In genomic region chr12:25617521-25617920, GRCm38 (mm10) we compare ENCODE assay signal across 22 mouse cellular contexts.
DNase-seq lines count a peak whose midpoint lies in the region; ATAC-seq and TF ChIP-seq lines count a peak whose summit lies in the region.
"Had no signal": no experiment of that assay in that cellular context is flagged by ENCODE, and none has a peak within 500 bp of the region (broad histone marks: within the 10 kb centered on the region; RNA-seq: fewer than 3 reads in every experiment).

No protein-coding gene starts in this region.

- no peak overlapping the region for H3K9ac ChIP-seq in embryonic facial prominence, embryonic 11.5 days (replicated peaks; ENCODE audit: low read length)
- H3K9ac ChIP-seq: embryonic facial prominence, embryonic 13.5 days; forebrain, postnatal 0 days; liver, embryonic 15.5 days had no signal

- H3K9me3 ChIP-seq in heart, embryonic 10.5 days = no peaks in the 10 kb centered on the region
- H3K9me3 ChIP-seq in embryonic facial prominence, embryonic 11.5 days (replicated peaks; ENCODE audit: control insufficient read depth, low read length) = no peaks in the 10 kb centered on the region
- H3K9me3 ChIP-seq: embryonic facial prominence, embryonic 13.5 days; liver, embryonic 15.5 days; midbrain, embryonic 10.5 days had no signal

- ATAC-seq in embryonic facial prominence, embryonic 11.5 days (replicated peaks; ENCODE audit: insufficient number of reproducible peaks, low FRiP score, low TSS enrichment, low read depth) = no peak
- ATAC-seq: forebrain, postnatal 0 days; hindbrain, embryonic 16.5 days; intestine, embryonic 16.5 days had no signal

- intact Hi-C loops in gastrocnemius, adult 2 months (cut with DNase I) = no loop called here

- no peaks in the 10 kb centered on the region for H3K36me3 ChIP-seq in heart, embryonic 10.5 days
- H3K36me3 ChIP-seq in embryonic facial prominence, embryonic 11.5 days (replicated peaks; ENCODE audit: control insufficient read depth, insufficient read depth, low read depth, low read length) = no peaks in the 10 kb centered on the region
- H3K36me3 ChIP-seq in thymus, adult 2 months (ENCODE audit: control insufficient read depth, insufficient read depth, low read length) = no peaks in the 10 kb centered on the region
- H3K36me3 ChIP-seq: embryonic facial prominence, embryonic 13.5 days; liver, embryonic 15.5 days; midbrain, embryonic 10.5 days had no signal

- no peak for TF ChIP-seq CTCF in lung, adult 2 months (IDR thresholded peaks at IDR 0.05; ENCODE audit: insufficient read depth, low read length)
- TF ChIP-seq CTCF in thymus, adult 2 months (IDR thresholded peaks at IDR 0.05; ENCODE audit: borderline replicate concordance, control insufficient read depth, extremely low read depth, insufficient read depth, low read length, poor library complexity) = no peak
- no peak for TF ChIP-seq CTCF in gastrocnemius, adult 2 months (IDR thresholded peaks at IDR 0.05)

- H3K4me1 ChIP-seq in heart, embryonic 10.5 days = peaks cover 7% of the 10 kb centered on the region
- 0 out of 2 replicates have a peak, but pooled peaks cover 2% of the 10 kb centered on the region for H3K4me1 ChIP-seq in lung, adult 2 months (ENCODE audit: control insufficient read depth, insufficient read depth, low read length)
- H3K4me1 ChIP-seq in embryonic facial prominence, embryonic 11.5 days (ENCODE audit: control insufficient read depth, insufficient read depth, low read length) = no peaks in the 10 kb centered on the region
- no peaks in the 10 kb centered on the region for H3K4me1 ChIP-seq in thymus, adult 2 months (replicated peaks; ENCODE audit: control insufficient read depth, insufficient read depth, low read length)
- H3K4me1 ChIP-seq: liver, embryonic 15.5 days; midbrain, embryonic 10.5 days had no signal

- peak overlapping the region; percentile 60; the same call in 1 of the 2 replicates for H3K27ac ChIP-seq in heart, embryonic 10.5 days
- no peak overlapping the region for H3K27ac ChIP-seq in embryonic facial prominence, embryonic 11.5 days (replicated peaks; ENCODE audit: low read depth, low read length)
- H3K27ac ChIP-seq in thymus, adult 2 months (ENCODE audit: control insufficient read depth, insufficient read depth, low read length) = no peak overlapping the region
- no peak overlapping the region for H3K27ac ChIP-seq in gastrocnemius, adult 2 months
- H3K27ac ChIP-seq: liver, embryonic 15.5 days; midbrain, embryonic 10.5 days had no signal

- no peak for TF ChIP-seq POLR2A in lung, adult 2 months (IDR thresholded peaks at IDR 0.05; ENCODE audit: borderline replicate concordance, extremely low read depth, low read depth, low read length)
- no peak for TF ChIP-seq POLR2A in thymus, adult 2 months (IDR thresholded peaks at IDR 0.05; ENCODE audit: control insufficient read depth, extremely low read depth, insufficient read depth, low read length, poor library complexity)

- no peak overlapping the region for H3K4me3 ChIP-seq in heart, embryonic 10.5 days
- H3K4me3 ChIP-seq in lung, adult 2 months (replicated peaks; ENCODE audit: extremely low read depth, low read depth, low read length) = no peak overlapping the region
- H3K4me3 ChIP-seq in embryonic facial prominence, embryonic 11.5 days (ENCODE audit: low read depth, low read length) = no peak overlapping the region
- no peak overlapping the region for H3K4me3 ChIP-seq in thymus, adult 2 months (ENCODE audit: control insufficient read depth, insufficient read depth, low read length)
- no peak overlapping the region for H3K4me3 ChIP-seq in gastrocnemius, adult 2 months
- H3K4me3 ChIP-seq: embryonic facial prominence, embryonic 13.5 days; liver, embryonic 15.5 days; midbrain, embryonic 10.5 days had no signal

- no peak for DNase-seq in heart, embryonic 10.5 days (ENCODE audit: low spot score)
- no peak for DNase-seq in heart, adult 9 months (ENCODE audit: low spot score in 2 of 2)
- peak; percentile 16 for DNase-seq in lung, postnatal 10 days
- DNase-seq in lung, adult 2 months = no peak
- DNase-seq in embryonic facial prominence, embryonic 11.5 days (ENCODE audit: low spot score) = peak; percentile 59
- no peak for DNase-seq in right cerebral cortex, postnatal 10 days (ENCODE audit: low spot score in 2 of 2)
- no peak for DNase-seq in thymus, adult 2 months
- no peak for DNase-seq in gastrocnemius, adult 2 months
- DNase-seq: adrenal gland, postnatal 25 days; cerebellum, adult 11 months; cerebellum, postnatal 10 days; forebrain, postnatal 0 days; heart, postnatal 36 days; right cerebral cortex, adult 18-20 months; spleen, adult 18-20 months; thymus, postnatal 4 days had no signal

- no peaks in the 10 kb centered on the region for H3K27me3 ChIP-seq in heart, embryonic 10.5 days (ENCODE audit: insufficient read depth, poor library complexity, severe bottlenecking)
- no peaks in the 10 kb centered on the region for H3K27me3 ChIP-seq in embryonic facial prominence, embryonic 11.5 days (ENCODE audit: control insufficient read depth, insufficient read depth, low read length)
- H3K27me3 ChIP-seq in thymus, adult 2 months (ENCODE audit: control insufficient read depth, insufficient read depth, low read length) = no peaks in the 10 kb centered on the region
- H3K27me3 ChIP-seq: CH12.LX; embryonic facial prominence, embryonic 13.5 days; liver, embryonic 15.5 days had no signal

- no peak overlapping the region for H3K4me2 ChIP-seq in embryonic facial prominence, embryonic 11.5 days (ENCODE audit: low read depth, low read length)
- H3K4me2 ChIP-seq: embryonic facial prominence, embryonic 13.5 days; liver, embryonic 15.5 days had no signal

- WGBS in heart, embryonic 10.5 days = 37% methylated on average over 5 of the region's 5 CpGs
- WGBS in lung, adult 2 months = 32% methylated on average over 5 of the region's 5 CpGs
- 26% methylated on average over 5 of the region's 5 CpGs for WGBS in embryonic facial prominence, embryonic 11.5 days
- 86% methylated on average over 5 of the region's 5 CpGs for WGBS in thymus, adult 2 months

Comparison
In these comparisons a context has a peak if more than half of its experiments do, and no peak if none do; other contexts are left out.
1. DNase-seq: peak in lung, postnatal 10 days (single experiment) and embryonic facial prominence, embryonic 11.5 days (single experiment); none in heart, embryonic 10.5 days (single experiment), heart, adult 9 months (0 of 2), lung, adult 2 months (single experiment), right cerebral cortex, postnatal 10 days (0 of 2), thymus, adult 2 months (single experiment) and gastrocnemius, adult 2 months (single experiment).